Mouse (Mus musculus) cerebellum, postnatal 10 days (tissue): ENCODE measurements around the gene Elp4.

Experiments
- DNase-seq, 2 experiments: peaks; one replicate each; pipeline ENCODE4 v3.0.0; 2021; ENCODE audit warnings: mixed read lengths in 2 of 2

The Elp4 gene

DNA sequence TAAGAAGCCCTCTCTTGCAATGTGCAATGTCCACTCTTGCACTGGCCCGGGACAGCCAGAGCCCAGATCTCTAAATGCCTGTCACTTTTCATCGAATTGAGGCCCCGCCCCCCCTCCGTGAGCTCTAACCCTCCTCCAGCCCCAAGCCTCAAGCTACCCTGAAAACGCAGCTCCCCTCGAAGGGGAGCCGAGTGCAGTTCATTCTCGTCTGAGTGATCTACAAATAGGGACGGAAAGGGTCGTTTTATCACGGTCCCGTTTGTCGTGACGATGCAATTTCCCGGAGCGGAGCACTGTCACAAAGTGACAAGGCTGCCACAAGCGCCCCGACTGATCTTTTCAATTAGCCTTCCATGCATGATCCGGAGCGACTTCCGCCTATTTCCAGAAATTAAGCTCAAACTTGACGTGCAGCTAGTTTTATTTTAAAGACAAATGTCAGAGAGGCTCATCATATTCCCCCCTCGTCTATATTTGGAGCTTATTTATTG is 222.3 kb downstream of the Elp4 start:
- DNase-seq, result peak; percentile 80 to 84

DNA sequence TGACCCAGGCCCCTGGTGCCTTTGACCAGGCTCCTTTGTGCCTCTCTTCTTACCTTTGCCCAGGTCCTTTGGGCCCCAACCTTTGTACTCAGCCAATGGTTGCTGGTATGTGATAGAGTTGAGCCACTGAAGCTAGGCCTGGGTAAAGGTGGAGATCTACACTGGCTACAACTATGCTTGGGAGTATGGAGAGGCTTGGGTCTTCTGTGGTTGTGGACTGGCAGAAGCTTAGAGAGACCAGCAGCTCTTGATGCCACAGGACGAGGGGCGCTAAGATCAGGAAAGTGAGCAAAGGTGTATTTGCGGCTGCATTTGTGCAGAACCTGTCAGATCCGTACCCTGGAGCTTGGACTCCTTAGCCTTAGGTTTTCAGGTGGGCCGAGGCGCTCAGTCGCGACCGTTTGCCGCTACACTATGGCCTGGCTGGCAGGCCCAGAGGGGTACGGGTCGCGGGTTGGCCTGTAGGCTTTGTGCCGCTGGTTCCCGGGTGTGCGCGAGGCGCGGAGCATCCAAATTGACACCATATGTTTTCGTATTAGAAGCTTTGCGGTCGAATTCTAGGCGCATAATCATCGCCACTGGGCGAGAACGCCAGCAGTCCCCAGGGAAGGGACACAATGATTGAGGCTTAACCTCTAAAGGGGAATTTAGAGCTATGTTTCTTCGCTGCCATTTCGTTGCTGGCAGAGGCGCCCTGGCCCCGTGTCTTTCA is 223.2 kb downstream of the Elp4 start:
- DNase-seq, result peak; percentile 82 to 86

DNA sequence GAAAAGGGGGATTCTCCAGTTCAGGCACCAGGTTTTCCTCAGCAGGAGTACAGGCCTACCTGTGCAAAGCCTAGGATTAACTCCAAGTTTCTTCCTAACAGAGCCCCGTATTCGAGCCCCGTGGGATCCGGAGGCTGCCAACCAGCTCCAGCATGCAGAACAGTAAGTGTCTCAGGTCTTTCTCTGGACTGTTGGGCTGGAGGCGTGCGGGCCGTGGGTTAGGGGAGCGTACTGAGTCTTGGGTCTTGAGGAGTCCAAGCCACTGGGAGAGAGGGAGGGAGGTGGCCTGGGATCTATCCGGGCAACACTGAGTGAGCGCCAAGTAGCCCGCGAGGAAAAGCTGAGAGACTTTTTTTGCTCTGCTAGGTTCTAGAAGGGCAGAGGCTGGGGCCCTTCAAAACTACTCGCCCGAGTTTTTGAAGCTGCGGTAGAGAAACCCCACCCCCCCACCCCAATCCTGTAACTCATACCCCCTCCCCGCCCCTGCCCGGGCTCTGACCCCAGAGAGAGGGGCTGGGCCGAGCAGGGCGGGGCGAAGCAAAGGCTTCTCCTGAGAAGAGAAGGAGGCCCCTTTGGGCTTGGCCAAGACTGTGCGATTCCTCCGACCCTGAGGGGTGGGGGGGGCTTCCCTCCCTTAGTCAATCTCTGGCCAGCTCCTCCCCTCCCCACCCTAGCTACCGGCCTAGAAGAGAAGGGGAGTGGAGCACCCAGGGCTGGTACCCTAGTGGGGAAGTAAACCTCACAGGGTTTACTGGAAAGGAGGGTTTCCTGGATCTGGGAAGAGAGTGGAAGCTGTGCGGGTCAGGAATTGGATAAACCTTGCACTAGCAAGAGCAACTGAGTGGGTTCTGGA is 224.0 kb downstream of the Elp4 start:
- DNase-seq, result peak; percentile 82 to 89

DNA sequence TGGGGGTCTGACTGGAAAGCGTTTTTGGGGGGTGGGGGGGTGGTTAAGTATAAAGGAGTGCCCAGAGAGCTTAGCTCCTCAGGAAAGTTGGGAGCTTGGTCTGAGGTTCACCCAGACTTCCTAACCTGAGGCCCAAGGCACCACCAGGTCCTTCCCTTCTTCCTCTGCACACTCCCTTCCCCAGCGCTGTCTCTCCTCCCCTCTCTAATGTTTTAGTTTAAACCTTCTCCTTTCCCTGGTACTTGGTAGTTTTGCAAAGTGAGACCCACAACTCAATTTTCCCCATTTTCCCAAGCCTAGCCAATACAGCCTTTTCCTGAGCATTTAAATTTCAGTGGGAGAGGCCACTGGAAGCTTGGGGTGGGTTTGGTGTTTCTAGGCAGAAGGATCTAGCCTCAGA is 225.0 kb downstream of the Elp4 start:
- peak; percentile 20 to 49 for DNase-seq

DNA sequence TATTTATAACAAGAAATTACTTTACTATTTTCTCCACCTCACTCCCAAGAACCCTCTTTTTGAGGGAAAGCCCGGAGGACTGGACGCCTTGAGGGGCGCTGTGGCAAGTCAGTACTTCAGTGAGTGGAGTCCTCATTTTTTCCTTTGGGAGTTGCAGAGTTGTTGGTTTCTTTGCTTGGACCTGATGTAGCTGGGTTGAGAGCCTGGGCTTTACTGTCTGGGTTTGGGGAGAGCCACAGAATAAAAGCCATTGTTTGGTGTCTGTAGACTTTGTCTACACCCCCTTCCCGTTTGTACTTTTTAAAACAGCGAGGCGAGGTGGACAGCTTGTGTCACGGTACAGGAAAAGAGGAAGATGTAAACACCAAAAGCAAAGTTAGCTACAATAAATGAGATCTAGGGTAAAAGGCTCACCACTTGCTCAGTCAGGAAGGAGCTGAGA is 225.5 kb downstream of the Elp4 start:
- peak; percentile 40 to 61 for DNase-seq

DNA sequence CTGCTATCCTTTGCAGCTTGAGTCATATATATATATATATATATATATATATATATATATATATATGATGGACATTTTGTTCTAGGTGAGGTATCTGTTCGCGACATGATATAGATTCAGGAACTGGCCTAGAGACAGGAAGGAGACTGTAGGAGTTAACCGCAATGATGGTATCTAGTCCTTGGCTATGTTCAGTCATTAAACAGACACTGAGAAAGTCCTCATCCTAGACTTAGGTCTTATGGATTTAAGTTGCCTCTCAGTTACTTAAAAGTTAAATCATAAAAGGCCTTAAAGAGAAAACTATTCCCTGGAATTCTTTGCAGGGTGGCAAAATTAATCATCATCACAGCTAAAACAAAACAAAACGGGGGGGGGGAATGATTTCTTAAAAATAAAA is 226.1 kb downstream of the Elp4 start:
- no peak for DNase-seq

DNA sequence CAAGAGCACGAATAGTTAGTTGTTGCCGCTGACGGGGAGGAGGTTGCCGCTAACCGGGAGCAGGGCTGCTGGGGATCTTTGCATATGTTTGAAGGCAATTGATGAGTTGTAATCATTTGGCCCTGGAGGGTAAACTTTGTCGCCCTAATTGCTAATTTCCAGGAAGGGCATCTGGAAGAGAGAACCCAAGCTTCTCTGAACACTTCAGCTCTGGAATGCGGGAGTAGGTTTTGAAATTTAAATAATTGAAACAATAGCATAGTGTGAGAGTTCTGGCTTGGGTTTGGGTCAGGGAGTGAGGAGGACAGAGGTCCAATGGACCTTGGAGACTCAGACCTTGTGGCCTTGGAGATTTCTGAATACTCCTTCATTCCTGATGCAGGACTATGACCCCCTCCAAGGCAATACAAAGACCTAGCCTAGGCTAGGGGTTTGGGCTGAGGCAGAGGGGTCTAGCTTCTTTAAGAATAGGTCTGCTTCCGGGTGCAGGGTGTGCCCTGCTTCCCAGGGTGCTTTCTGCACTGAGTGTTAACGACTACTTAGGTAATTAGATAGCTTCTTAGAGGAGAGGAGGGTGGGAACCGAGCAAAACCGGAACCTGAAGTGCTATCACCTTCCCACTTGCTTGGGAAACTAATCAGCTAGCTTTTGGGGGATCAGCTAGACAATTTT is 226.8 kb downstream of the Elp4 start:
- DNase-seq, result peak; percentile 42 to 60

DNA sequence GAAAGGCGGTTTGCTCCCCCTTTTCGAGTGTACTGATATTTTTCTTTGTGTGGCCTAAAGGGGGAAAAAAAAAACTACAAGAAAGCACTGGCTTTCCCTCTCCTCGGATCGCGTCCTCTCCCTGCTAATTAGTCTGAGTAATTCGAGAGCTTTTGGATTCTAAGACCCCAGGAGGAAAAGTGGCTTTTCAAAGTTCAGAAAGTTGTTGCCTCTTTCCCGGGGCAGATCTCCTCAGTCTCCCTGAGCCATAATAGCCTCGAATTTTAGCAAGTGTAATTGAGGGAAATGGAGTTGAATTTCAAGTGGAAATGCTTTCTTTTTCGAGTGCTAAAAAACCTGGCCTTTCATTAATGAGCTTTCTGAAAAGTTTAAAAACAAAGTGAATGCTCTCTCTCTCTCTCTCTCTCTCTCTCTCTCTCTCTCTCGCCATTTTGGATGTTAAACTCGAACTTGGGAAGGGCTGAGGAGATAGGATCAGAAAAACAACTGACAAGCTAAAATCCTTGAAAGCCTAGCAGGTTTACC is 227.4 kb downstream of the Elp4 start:
- no peak for DNase-seq

DNA sequence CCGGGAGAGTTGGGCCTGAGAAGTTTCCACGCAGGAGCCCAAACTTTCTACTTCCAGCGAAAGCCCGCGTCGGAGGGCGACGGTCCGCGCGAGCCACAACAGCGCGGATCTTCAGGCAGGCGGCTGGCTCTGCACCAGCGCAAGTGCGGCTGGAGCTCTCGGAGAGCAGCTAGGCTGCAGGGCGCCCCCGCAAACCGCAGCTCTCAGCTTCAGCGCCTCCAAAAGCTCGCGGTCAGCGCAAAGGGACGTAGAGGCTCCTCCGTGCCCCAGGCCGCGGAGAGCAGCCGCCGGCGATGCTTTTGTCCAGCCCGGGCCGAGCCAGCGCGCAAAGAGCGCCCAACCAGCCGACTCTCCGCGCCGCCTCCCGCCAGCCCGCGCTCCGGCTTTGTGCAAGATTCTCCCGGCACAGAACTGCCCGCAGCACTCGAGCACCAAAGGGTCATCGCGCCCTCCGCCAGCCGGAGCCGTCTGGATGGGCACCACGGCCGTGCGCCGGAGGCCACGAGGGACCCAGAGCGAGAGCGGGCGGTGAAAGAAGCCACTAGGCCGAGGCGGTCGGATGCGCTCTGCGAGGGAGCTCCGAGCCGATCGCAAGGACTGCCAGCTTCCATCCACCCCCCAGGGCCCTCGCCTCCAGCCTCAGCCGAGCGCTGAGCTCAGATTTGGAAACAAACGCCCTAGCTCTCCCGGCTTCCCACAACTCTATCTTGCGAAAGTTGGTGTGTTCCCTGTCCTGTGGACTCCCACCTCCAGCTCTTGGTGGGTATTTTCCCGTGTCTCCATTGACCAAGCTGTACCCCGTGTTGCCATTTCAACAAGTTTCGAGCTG is 228.1 kb downstream of the Elp4 start:
- peak; percentile 73 to 79 for DNase-seq

DNA sequence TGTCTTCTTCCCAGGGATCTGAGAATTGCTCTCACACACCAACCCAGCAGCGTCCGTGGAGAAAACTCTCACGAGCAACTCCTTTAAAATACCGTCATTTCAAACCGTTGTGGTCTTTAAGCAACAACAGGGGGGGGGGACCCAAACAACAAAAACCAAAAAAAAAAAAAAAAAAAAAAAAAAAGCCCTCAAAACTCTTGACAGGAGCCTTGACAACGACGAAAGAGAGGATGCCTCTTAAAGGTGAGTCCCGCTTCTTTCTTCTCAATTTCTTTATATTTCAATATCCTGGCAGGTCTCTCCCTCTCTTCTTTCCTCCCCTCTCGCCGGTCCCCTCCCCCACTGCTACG is 228.7 kb downstream of the Elp4 start:
- no peak for DNase-seq

DNA sequence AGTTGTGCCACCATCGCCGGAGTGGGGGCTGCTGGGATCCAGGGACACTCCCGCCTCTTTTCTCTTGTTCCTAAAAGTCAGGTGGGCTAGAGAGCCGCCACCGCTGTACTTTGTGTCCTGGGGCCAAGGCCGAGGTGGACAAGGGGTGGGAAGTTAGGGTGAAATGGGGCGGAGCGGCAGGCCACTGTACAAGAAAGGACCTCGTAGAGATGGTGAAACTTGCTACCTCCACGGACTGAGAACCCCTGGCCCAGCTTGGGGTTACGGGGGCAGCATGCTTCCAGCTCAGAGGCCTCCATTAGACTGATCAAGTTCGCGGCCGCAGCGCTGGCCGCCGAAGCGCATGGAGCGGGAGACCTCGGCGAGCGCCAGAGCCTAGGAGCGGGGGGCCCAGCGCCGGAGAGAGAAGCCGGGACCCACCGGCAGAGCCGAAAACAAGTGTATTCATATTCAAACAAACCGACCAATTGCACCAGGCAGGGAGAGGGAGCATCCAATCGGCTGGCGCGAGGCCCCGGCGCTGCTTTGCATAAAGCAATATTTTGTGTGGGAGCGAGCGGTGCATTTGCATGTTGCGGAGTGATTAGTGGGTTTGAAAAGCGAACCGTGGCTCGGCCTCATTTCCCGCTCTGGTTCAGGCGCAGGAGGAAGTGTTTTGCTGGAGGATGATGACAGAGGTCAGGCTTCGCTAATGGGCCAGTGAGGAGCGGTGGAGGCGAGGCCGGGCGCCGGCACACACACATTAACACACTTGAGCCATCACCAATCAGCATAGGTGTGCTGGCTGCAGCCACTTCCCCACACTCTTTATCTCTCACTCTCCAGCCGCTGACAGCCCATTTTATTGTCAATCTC is 229.3 kb downstream of the Elp4 start:
- DNase-seq, result peak in 1 of 2 experiments; percentile 91

DNA sequence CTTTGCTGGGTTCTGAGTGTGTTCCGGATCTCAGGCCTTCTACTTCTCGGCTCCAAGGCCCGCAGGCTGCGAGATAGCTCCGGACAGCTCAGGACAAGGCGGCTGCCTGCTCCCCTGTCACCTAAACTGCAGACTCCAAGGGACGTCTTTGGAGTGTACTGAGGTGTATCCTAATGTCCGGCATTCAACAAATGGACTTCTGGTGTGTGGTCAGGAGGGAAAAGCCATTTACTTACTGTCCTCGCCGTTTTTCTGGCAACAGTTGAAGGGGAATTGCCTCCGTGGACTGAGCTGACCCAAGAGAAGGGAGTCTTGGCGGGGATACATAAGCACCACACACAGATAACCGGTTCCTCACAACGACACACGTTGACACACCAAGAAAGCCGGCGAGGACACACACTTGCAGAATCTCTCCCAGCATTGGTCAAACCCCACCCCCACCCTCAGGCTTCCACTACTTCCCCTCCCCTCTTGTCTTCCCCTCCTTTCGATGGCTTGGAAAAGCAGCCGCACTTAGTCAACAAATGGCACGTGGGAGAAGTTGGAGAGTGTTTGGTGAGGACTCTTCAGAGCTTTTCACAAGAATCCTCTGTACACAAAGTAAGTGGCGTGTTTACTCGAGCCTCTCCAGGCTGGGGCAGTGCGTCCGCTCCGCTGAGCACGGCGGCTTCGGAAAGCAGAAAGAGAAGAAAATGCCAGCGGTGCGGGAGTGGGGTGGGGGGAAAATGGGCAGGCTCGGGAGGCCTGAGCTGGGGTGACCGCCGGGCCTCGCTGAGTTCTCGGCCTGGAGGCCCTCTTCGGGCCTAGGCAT is 230.1 kb downstream of the Elp4 start:
- peak in 1 of 2 experiments; percentile 70 for DNase-seq

DNA sequence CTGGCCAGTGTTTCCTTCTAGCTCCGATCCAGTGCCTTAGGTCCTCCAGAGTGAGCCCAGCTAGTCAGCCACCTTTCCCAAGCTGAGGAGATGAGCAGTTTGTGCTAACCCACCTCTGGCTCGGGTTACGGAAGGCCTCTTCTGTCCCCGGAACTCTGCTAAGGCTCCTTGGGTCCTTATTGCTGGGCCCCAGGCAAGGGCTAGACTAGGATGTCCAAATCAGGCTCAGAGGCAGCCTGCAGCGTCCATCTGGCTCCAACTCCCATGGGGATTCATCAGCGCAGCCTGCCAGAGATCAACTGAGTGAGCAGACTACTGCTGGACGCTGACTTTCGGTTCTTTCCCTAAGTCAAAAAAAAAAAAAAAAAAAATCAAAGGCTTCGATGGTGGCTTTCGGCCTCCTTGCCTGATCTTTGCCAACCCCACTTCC is 230.7 kb downstream of the Elp4 start:
- peak; percentile 90 to 93 for DNase-seq

DNA sequence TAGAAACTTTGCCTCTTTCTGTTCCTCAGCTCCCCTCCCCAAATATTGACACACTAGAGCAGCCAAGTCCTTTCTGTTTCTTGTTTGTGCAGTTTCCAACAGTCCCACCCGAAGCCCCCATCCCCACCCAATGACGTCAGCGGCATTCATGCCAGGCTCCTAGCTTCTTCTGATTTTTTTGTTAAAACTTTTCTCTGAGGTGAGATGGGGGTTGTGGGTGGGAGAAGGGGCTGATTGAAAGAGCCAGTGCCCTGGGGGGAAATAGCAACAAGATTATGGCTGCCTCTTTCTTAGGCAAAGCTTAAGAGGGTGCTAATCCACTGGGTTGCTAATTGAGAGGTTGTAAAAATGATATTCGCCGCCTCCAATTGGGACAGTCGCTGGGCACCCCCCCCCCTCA is 231.3 kb downstream of the Elp4 start:
- DNase-seq, result peak; percentile 79 to 82

DNA sequence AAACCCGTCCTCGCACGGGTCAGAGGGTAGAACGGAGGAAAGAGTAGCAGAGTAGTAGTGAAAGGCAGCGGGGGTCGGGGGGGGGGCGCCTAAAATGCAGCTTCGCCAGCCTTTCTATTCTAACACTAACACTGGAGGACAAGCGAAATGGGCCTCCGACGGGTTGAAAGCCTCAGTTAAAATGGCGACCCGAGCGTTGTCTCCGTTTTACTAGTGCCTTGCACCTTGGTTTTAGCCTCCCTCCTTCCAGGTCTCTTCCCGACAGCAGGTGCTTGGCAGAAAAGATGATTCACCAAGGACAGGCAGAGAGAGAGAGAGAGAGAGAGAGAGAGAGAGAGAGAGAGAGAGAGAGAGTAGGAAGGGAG is 231.8 kb downstream of the Elp4 start:
- DNase-seq, result peak; percentile 64 to 75

DNA sequence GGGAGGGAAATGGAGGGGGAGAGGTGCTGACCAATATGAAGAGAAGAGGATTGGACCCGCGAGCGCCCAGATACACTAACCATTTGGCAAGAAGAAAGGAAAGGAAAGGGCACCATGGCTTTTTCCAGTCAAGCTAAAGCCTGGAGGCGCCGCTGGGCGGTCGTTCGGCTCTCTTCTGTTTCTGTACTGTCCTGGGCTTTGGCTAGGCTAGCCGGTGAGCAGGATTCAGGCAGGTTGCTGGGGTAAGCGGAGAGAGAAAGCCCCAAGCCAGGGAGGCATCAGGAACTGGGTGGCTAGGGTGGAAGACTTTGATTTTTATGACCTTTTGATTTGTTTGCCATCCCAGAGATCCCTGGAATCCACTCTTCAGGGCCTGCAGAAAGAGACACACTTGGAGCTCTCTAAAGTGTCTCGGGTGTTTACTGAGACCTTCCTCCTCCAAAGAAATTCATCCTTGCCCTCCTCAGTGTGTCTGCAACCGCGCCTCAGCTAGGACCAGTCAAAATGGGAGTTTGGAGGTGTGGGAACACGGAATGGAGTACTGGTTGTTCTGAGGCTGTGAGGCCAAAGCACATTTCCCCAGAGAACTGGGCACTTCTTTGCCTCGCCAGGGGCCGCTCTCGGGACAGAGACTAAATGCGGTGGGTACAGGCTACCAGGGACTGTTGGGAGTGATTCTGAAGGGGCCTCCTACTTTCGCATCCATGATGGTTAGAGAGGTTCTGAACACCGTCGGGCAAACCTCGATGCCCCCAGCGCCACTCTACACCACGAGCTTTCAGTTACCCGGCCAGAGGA is 232.4 kb downstream of the Elp4 start:
- peak; percentile 71 to 73 for DNase-seq

DNA sequence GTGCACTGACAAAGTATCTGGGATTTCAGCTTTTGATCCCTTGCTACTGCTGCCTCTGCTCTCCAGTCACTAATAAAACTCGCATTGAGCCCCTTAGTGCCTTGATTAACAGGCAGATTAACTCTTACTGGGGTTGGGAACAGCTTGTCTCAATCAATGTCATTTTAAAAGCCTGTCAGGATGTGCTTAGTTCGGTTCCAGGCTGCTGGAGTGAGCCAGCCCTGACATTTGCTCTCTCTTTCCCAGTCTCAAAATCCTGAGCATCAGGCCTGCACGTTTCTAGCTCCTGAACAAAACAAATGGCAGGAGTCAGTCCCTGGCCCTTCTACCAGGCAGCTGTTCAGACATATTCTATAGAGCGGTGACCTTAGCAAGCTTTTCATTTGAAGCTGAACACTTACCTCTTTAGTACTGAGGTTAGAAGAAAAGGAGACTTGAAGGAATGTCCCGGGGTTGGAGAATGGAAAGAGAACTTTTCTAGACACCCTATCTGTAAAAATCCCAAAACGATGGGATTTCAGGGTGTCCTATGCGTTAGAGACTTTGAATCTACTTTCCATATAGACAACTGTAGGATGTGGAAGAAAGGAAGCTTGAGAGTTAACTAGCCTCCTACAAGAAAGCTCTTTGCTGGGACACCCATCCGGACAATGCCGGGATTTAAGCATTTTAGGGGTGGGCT is 233.1 kb downstream of the Elp4 start:
- DNase-seq, result peak; percentile 49 to 60

DNA sequence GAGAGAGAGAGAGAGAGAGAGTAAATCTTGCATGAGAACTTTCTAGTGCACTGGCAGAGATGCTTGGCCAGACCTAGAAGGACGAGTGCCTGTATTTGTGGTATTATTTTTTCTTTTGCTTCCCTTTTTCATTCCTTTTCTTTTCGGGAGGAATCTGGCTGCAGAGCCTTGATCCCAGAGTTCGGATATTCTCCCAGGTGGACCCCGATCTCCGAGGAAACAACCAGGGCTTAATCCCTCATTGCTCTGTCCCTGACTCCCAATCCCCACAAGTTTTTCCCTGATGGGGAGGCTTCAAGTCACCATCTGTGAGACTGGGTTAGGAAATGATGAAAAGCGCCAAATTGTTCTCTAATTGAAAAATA is 233.7 kb downstream of the Elp4 start:
- peak; percentile 26 to 54 for DNase-seq
